Mouse (Mus musculus) stomach, adult 2 months (tissue): ENCODE results near the gene Rps6ka6. TPM values are rescaled to one million over a fixed set of nuclear protein-coding genes. Genes with fewer than 3 reads are reported as not detected.

Experiments used
- polyA plus RNA-seq: library from polyadenylated mRNA; depleted of rRNA; stranded (reverse); fragments of >200 nt; gene quantifications from 2 replicates; pipeline ENCODE4 v1.2.3, GENCODE M21; 2012; rRNA removed

The Rps6ka6 gene
- 0.08 and 0.27 TPM in 2 replicates for polyA plus RNA-seq

DNA sequence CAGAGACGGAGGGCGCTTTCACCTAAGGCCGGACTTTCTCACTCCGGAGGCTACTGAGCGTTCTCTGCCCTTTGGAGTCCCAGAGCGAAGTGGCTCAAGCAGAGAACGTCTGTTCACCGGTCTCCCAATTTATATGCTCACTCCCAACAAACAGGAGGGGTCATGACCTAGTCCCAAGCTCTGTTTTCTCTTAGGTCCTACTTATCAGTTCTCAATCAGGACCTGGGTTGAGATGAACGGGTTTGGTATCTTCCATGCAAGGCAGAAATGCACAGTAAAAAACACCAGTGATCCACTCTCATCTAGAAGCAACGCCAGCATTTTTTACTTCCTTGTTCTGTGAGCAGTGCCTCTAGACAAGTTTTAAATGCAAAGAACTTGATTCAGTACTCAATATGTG, at the start of gene Rps6ka6:
TSS of gene Rps6ka6 (minus strand) at position 101 of the 400 bp plus-strand sequence.

Other genes with a start within 250 kb of the Rps6ka6 start
- gene Hdx, start 159.1 kb upstream of the Rps6ka6 start, polyA plus RNA-seq, result 0.02 TPM in 2 replicates